Mouse (Mus musculus): ENCODE measurements around the gene Col15a1.

Col15a1 gene

GRCm38 (mm10) chr4:47272452-47273130 lies 64.6 kb downstream of the Col15a1 start:
- DNase-seq (ENCODE audit: low read depth, low spot score), result peak; percentile 57

- peak; percentile 35 for DNase-seq (ENCODE audit: low read depth, low spot score)
Measured at GRCm38 (mm10) chr4:47273795-47274194, 65.8 kb downstream of the Col15a1 start.

- DNase-seq (ENCODE audit: low read depth, low spot score), result no peak
Measured at GRCm38 (mm10) chr4:47274911-47275310, 67.0 kb downstream of the Col15a1 start.

GRCm38 (mm10) chr4:47278397-47278796 lies 70.4 kb downstream of the Col15a1 start:
- DNase-seq (ENCODE audit: low read depth, low spot score), result no peak

GRCm38 (mm10) chr4:47279085-47279707 lies 71.2 kb downstream of the Col15a1 start:
- DNase-seq (ENCODE audit: low read depth, low spot score), result no peak

GRCm38 (mm10) chr4:47280126-47280525 lies 72.2 kb downstream of the Col15a1 start:
- no peak for DNase-seq (ENCODE audit: low read depth, low spot score)

GRCm38 (mm10) chr4:47281920-47282682 lies 74.1 kb downstream of the Col15a1 start:
- no peak for DNase-seq (ENCODE audit: low read depth, low spot score)

GRCm38 (mm10) chr4:47284311-47284710 lies 76.3 kb downstream of the Col15a1 start:
- no peak for DNase-seq (ENCODE audit: low read depth, low spot score)

- no peak for DNase-seq (ENCODE audit: low read depth, low spot score)
Measured at GRCm38 (mm10) chr4:47284874-47285273, 76.9 kb downstream of the Col15a1 start.

- no peak for DNase-seq (ENCODE audit: low read depth, low spot score)
Measured at GRCm38 (mm10) chr4:47286599-47287147, 78.7 kb downstream of the Col15a1 start.

- peak; percentile 14 for DNase-seq (ENCODE audit: low read depth, low spot score)
Measured at GRCm38 (mm10) chr4:47287468-47287867, 79.5 kb downstream of the Col15a1 start.

- DNase-seq (ENCODE audit: low read depth, low spot score), result no peak
Measured at GRCm38 (mm10) chr4:47288306-47288705, 80.3 kb downstream of the Col15a1 start.

- no peak for DNase-seq (ENCODE audit: low read depth, low spot score)
Measured at GRCm38 (mm10) chr4:47289526-47289925, 81.6 kb downstream of the Col15a1 start.

- no peak for DNase-seq (ENCODE audit: low read depth, low spot score)
Measured at GRCm38 (mm10) chr4:47290448-47290847, 82.5 kb downstream of the Col15a1 start.

GRCm38 (mm10) chr4:47291013-47291412 lies 83.1 kb downstream of the Col15a1 start:
- no peak for DNase-seq (ENCODE audit: low read depth, low spot score)

GRCm38 (mm10) chr4:47292956-47293355 lies 85.0 kb downstream of the Col15a1 start:
- DNase-seq (ENCODE audit: low read depth, low spot score), result no peak

GRCm38 (mm10) chr4:47293771-47294543 lies 86.0 kb downstream of the Col15a1 start:
- DNase-seq (ENCODE audit: low read depth, low spot score), result no peak

- DNase-seq (ENCODE audit: low read depth, low spot score), result no peak
Measured at GRCm38 (mm10) chr4:47294544-47295070, 86.6 kb downstream of the Col15a1 start.

GRCm38 (mm10) chr4:47295547-47295946 lies 87.6 kb downstream of the Col15a1 start:
- DNase-seq (ENCODE audit: low read depth, low spot score), result no peak

GRCm38 (mm10) chr4:47300701-47301100 lies 92.7 kb downstream of the Col15a1 start:
- no peak for DNase-seq (ENCODE audit: low read depth, low spot score)

GRCm38 (mm10) chr4:47302610-47303009 lies 94.6 kb downstream of the Col15a1 start:
- DNase-seq (ENCODE audit: low read depth, low spot score), result peak; percentile 59

All from CD4-positive helper T cell, adult 2 months (primary cell).